Mouse (Mus musculus): ENCODE measurements at regions not wholly inside any gene's neighbourhood (a gene's known extent, or its start where the extent isn't known, plus 50 kb on each side); places are given as distances from the start of the nearest gene placed in this dataset.

GRCm38 (mm10) chr9:48035959-48036358, 125.9 kb upstream of the Nxpe4 start:
- TF ChIP-seq CTCF (IDR thresholded peaks at IDR 0.05) (no peak), EP300 (IDR thresholded peaks at IDR 0.05) (no peak)
